Mouse (Mus musculus) right cerebral cortex, postnatal 36 days (tissue): Measurements from ENCODE around the gene Gm47189.
"Not testable (repeated sequence)": the region's sequence is repeated elsewhere in the genome, so short reads cannot be mapped to it uniquely, and the experiment has no call there.

Experiments used
- DNase-seq, 2 experiments: peaks; one replicate each; pipeline ENCODE4 v3.0.0; 2022; ENCODE audit warnings: low spot score in 2 of 2, mixed read lengths in 1 of 2

Gene Gm47189

GRCm38 (mm10) chr14:41772341-41772740 is at the start of gene Gm47189:
TSS of gene Gm47189 (minus strand) at chr14:41772441.
- not testable (repeated sequence) for DNase-seq

DNA sequence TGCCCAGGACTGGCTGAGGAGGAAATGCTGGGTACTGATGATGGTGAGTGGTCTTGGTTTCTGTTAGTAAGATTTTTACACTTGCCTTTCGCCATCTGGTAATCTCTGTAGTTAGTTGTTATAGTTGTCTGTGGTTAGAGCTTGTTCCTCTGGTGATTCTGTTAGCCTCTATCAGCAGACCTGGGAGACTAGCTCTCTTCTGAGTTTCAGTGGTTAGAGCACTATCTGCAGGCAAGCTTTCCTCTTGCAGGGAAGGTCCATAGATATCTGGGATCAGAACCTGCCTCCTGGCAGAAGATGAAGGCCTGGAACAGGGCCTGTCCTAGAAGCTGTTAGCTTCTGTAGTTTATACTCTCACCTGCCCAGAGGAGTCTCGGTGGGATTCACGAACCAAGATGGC is 16.3 kb downstream of the Gm47189 start:
- not testable (repeated sequence) for DNase-seq

GRCm38 (mm10) chr14:41750514-41750913 is 21.7 kb downstream of the Gm47189 start, which contains the start of gene Gm7929:
TSS of gene Gm7929 (minus strand) at chr14:41750614.
- DNase-seq, result not testable (repeated sequence)

GRCm38 (mm10) chr14:41723437-41723836 is 48.8 kb downstream of the Gm47189 start:
- not testable (repeated sequence) for DNase-seq

- DNase-seq, result not testable (repeated sequence)
Observed at GRCm38 (mm10) chr14:41717180-41717579, 55.1 kb downstream of the Gm47189 start.
